Mouse (Mus musculus): ENCODE results near the gene AI481877. TPM values are rescaled to one million over a fixed set of nuclear protein-coding genes. Genes with fewer than 3 reads are reported as not detected.

Gene AI481877
- polyA plus RNA-seq, 1 experiment from 2014 or later, result 0.04 TPM

Other genes with a start within 250 kb of the AI481877 start
- gene Ecpas, start 226.2 kb downstream of the AI481877 start, polyA plus RNA-seq (2015; fragmentation: Nextera tagmentation; extraction: Ambion mirVana), result 33.3 and 35.2 TPM in 2 replicates
- 1.8 and 2.7 TPM in 2 replicates for gene Zkscan16, start 195.4 kb downstream of the AI481877 start, polyA plus RNA-seq (2015; fragmentation: Nextera tagmentation; extraction: Ambion mirVana)
- gene Ptgr1, start 151.9 kb downstream of the AI481877 start, polyA plus RNA-seq (2015; fragmentation: Nextera tagmentation; extraction: Ambion mirVana), result 3.2 and 4.2 TPM in 2 replicates
- gene Dnajc25, start 143.9 kb downstream of the AI481877 start, polyA plus RNA-seq (2015; fragmentation: Nextera tagmentation; extraction: Ambion mirVana), result 7.4 and 7.5 TPM in 2 replicates
- gene Gm20503, start 135.8 kb downstream of the AI481877 start, polyA plus RNA-seq (2015; fragmentation: Nextera tagmentation; extraction: Ambion mirVana), result 9.1 and 9.4 TPM in 2 replicates
- 172 and 183 TPM in 2 replicates for gene Gng10, start 103.9 kb downstream of the AI481877 start, polyA plus RNA-seq (2015; fragmentation: Nextera tagmentation; extraction: Ambion mirVana)
- 17.3 and 20.0 TPM in 2 replicates for gene Ugcg, start 50.3 kb upstream of the AI481877 start, polyA plus RNA-seq (2015; fragmentation: Nextera tagmentation; extraction: Ambion mirVana)